Mouse (Mus musculus): ENCODE data around the gene Gm11985.

DNA sequence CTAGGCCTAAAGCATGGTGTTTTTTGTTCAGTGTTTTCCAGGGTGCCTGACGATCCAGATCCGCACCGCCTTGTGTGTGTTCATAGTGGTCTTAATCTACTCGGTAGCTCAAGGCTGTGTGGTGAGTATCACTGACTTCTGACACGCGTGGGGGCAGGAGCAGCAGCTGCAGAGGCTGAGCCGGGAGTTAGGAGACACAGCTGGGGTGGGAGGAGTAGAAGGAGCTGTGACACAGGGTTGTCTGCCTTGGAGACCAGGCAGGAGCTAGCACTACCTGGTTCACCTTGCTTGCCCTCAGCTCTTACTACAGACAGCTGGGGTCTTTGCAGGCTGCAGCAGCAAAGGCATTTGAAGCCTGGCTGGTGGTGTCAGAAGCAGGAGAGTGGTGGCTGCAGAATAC is 38.9 kb downstream of the Gm11985 start:
- TF ChIP-seq CTCF (IDR thresholded peaks at IDR 0.05; ENCODE audit: insufficient read depth, low read length), result no peak
- no peak for TF ChIP-seq POLR2A (IDR thresholded peaks at IDR 0.05; ENCODE audit: borderline replicate concordance, extremely low read depth, low read depth, low read length)
